Mouse (Mus musculus) intestine, postnatal 0 days (tissue): Measurements from ENCODE around the gene Tmem251. TPM values are rescaled to one million over a fixed set of nuclear protein-coding genes. Genes with fewer than 3 reads are reported as not detected.

Experiments
- ATAC-seq: fragments of 200-750 bp; cut with Nextera tagmentation; 2 replicates; pipeline ENCODE4 v1.8.0; 2017; ENCODE audit warnings: mild to moderate bottlenecking, moderate TSS enrichment, moderate library complexity
- H3K27ac ChIP-seq: fragments of 300-500 bp; sonication (generic); 2 replicates; pipeline ENCODE4 v1.5.1; 2014; ENCODE audit warnings: mild to moderate bottlenecking, low read depth, low read length, moderate library complexity
- H3K27me3 ChIP-seq: fragments of 300-500 bp; sonication (generic); replicated peaks from 2 replicates; pipeline ENCODE4 v1.6.1; 2014; ENCODE audit warnings: low read length, mixed read lengths; ENCODE audit not compliant: control insufficient read depth, insufficient read depth
- H3K36me3 ChIP-seq: fragments of 300-500 bp; sonication (generic); 2 replicates; pipeline ENCODE4 v1.6.1; 2014; ENCODE audit warnings: mild to moderate bottlenecking, moderate library complexity; ENCODE audit not compliant: control insufficient read depth, insufficient read depth
- H3K4me1 ChIP-seq: fragments of 300-500 bp; sonication (generic); replicated peaks from 2 replicates; pipeline ENCODE4 v1.6.1; 2014; ENCODE audit warnings: antibody characterized with exemption, low read length, mixed read lengths; ENCODE audit not compliant: control insufficient read depth, insufficient read depth
- H3K4me2 ChIP-seq: fragments of 300-500 bp; sonication (generic); replicated peaks from 2 replicates; pipeline ENCODE4 v1.6.1; 2014; ENCODE audit warnings: low read depth, mild to moderate bottlenecking, moderate library complexity
- H3K4me3 ChIP-seq: fragments of 300-500 bp; sonication (generic); 2 replicates; pipeline ENCODE4 v1.5.1; 2014; ENCODE audit warnings: low read depth, low read length
- H3K9ac ChIP-seq: fragments of 300-500 bp; sonication (generic); 2 replicates; pipeline ENCODE4 v1.6.1; 2014; ENCODE audit warnings: mild to moderate bottlenecking, low read depth, low read length
- H3K9me3 ChIP-seq: fragments of 300-500 bp; sonication (generic); 2 replicates; pipeline ENCODE4 v1.6.1; 2016; ENCODE audit warnings: mixed run types; ENCODE audit not compliant: control insufficient read depth
- CTCF ChIP-seq: sonication (generic); IDR thresholded peaks from 2 replicates; pipeline ENCODE4 v1.5.1; 2016; ENCODE audit warnings: low read depth, mild to moderate bottlenecking, control low read depth, antibody characterized with exemption, moderate library complexity
- WGBS: fragments of 180-500 bp; shearing (Covaris S2); extraction: QIAGEN DNeasy Blood & Tissue Kit; methylation state at CpG from one replicate; pipeline ENCODE4 v1.1.7; 2014; 5-methylcytosine and 5-hydroxymethylcytosine counted together
- polyA plus RNA-seq: library from polyadenylated mRNA; unstranded; fragments of >200 nt; fragmentation: Nextera tagmentation; extraction: Ambion mirVana; gene quantifications from 2 replicates; pipeline ENCODE4 v1.2.1, GENCODE M21; 2015

The Tmem251 gene
- polyA plus RNA-seq = 22.7 and 23.6 TPM in 2 replicates

DNA sequence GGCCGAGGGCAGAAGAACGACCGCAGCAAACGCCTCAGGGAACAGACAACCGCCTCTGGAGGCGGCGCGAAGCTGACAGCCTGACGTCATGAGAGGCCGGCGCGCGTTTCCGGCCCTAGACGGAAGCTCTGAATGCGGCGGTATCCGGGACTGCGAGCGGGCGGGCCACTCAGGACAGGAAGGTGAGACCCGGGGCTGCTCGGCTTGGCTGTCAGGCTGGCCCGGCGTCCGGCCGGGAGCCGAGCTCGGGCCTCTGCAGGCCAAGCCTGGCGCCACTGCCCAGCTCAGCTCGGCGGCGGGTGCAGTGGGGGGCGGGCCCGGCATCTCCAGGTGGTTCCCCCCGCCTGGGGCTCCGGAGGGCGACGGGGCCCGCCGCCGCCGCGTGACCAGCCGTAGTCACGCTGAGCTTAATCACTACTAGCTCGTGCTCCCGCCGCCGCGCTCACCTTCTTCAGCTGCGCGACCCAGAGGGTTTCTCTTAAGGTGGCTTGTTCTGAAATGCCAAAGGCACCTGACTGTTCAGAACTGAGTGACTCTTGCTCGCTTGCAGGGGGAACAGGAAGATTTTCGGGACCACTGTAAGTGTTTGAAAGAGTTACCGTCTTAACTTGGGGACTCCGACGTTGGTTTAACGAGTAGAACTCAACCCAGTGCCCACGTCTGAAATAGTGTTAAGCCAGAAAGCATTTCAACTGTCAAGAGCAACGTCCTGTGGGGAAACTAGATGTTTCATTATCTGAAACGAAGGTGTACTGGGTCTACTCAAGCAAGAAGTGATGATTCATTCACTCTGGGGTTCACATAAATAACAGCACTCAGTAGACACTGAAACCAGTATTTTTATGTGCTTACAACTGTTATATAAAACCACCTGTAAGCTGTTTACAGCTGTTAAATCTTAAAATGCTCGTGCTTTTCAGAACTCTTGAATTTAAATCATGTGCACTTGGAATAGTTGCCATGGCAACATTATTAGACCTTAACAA is at the start of gene Tmem251, which contains the start of gene Moap1:
Gene Tmem251 (plus strand): TSS at position 174 of the 986 bp plus-strand sequence.
Gene Moap1 (minus strand): TSS at position 73 of the 986 bp plus-strand sequence.
- no peak; the same call in 1 of the 2 replicates for TF ChIP-seq CTCF
- peak; percentile 97 for ATAC-seq

GRCm38 (mm10) chr12:102695369-102696239 is 48.0 kb upstream of the Tmem251 start:
- H3K4me1 ChIP-seq = peaks cover 48% of the 10 kb centered on the region
- peak overlapping the region; percentile 13; the same call in 1 of the 2 replicates for H3K4me2 ChIP-seq
- no peak overlapping the region for H3K4me3 ChIP-seq
- 68% methylated on average over 18 of the region's 18 CpGs for WGBS
- no peaks in the 10 kb centered on the region; the same call in 1 of the 2 replicates for H3K36me3 ChIP-seq
- H3K9ac ChIP-seq = no peak overlapping the region
- no peak for TF ChIP-seq CTCF
- H3K27me3 ChIP-seq = no peaks in the 10 kb centered on the region
- no peak overlapping the region for H3K27ac ChIP-seq
- H3K9me3 ChIP-seq = no peaks in the 10 kb centered on the region
- no peak for ATAC-seq

More for the DNA sequence above, at the start of gene Tmem251, which contains the start of gene Moap1:
- WGBS = under 1% methylated on average over 60 of the region's 63 CpGs
- Histone ChIP-seq H3K9ac (peak within 1 kb of the TSS; percentile 88), H3K4me1 (peaks cover 10% of the 10 kb centered on the region), H3K4me2 (peak within 1 kb of the TSS; percentile 82), H3K4me3 (peak within 1 kb of the TSS; percentile 85), H3K9me3 (no peaks in the 10 kb centered on the region), H3K27ac (peak within 1 kb of the TSS; percentile 98), H3K36me3 (peaks cover 6% of the 10 kb centered on the region; the same call in 1 of the 2 replicates), H3K27me3 (no peaks in the 10 kb centered on the region)

GRCm38 (mm10) chr12:102696635-102697354 is 46.8 kb upstream of the Tmem251 start:
- no peaks in the 10 kb centered on the region; the same call in 1 of the 2 replicates for H3K36me3 ChIP-seq
- 64% methylated on average over 14 of the region's 14 CpGs for WGBS
- H3K9ac ChIP-seq = no peak overlapping the region
- peak overlapping the region; percentile 27 for H3K4me2 ChIP-seq
- no peak for TF ChIP-seq CTCF
- H3K9me3 ChIP-seq = no peaks in the 10 kb centered on the region
- H3K27ac ChIP-seq = no peak overlapping the region
- no peak overlapping the region for H3K4me3 ChIP-seq
- peaks cover 45% of the 10 kb centered on the region for H3K4me1 ChIP-seq
- H3K27me3 ChIP-seq = no peaks in the 10 kb centered on the region
- no peak for ATAC-seq

- H3K4me3 ChIP-seq = no peak overlapping the region
- ATAC-seq = no peak; the same call in 1 of the 2 replicates
- 72% methylated on average over 7 of the region's 7 CpGs for WGBS
- no peaks in the 10 kb centered on the region; the same call in 1 of the 2 replicates for H3K36me3 ChIP-seq
- peaks cover 40% of the 10 kb centered on the region for H3K4me1 ChIP-seq
- peak overlapping the region; percentile 30; the same call in 1 of the 2 replicates for H3K4me2 ChIP-seq
- no peaks in the 10 kb centered on the region for H3K27me3 ChIP-seq
- H3K9me3 ChIP-seq = no peaks in the 10 kb centered on the region
- no peak for TF ChIP-seq CTCF
- peak overlapping the region; percentile 76; the same call in 1 of the 2 replicates for H3K27ac ChIP-seq
- H3K9ac ChIP-seq = peak overlapping the region; percentile 26; the same call in 1 of the 2 replicates
Observed at GRCm38 (mm10) chr12:102697381-102697780, 46.2 kb upstream of the Tmem251 start.

- Histone ChIP-seq H3K36me3 (no peaks in the 10 kb centered on the region; the same call in 1 of the 2 replicates), H3K4me2 (peak overlapping the region; percentile 30), H3K9ac (0 out of 2 replicates have a peak overlapping the region, but pooled peaks have one; percentile 26), H3K27me3 (no peaks in the 10 kb centered on the region), H3K4me3 (no peak overlapping the region), H3K4me1 (peaks cover 42% of the 10 kb centered on the region), H3K9me3 (no peaks in the 10 kb centered on the region), H3K27ac (peak overlapping the region; percentile 76)
- TF ChIP-seq CTCF = no peak
- 25% methylated on average over 1 of the region's 1 CpGs for WGBS
- ATAC-seq = peak; percentile 76
Observed at GRCm38 (mm10) chr12:102698089-102698684, 45.4 kb upstream of the Tmem251 start.
